Mouse (Mus musculus) large intestine, adult 2 months (tissue): ENCODE data around the gene Cryz. TPM values are rescaled to one million over a fixed set of nuclear protein-coding genes. Genes with fewer than 3 reads are reported as not detected.
A peak's percentile ranks its signal among the peaks of the same experiment; 100 is the strongest.

Experiments used
- DNase-seq: peaks from one replicate; pipeline ENCODE4 v3.0.0-alpha.2; 2012; ENCODE audit warnings: low read depth, low spot score
- WGBS: fragments of 180-500 bp; shearing (Covaris S2); methylation state at CpG from one replicate; pipeline ENCODE4 v1.1.7; 2018; 5-methylcytosine and 5-hydroxymethylcytosine counted together
- polyA plus RNA-seq: library from polyadenylated mRNA; depleted of rRNA; stranded (reverse); fragments of >200 nt; gene quantifications from 2 replicates; pipeline ENCODE4 v1.2.3, GENCODE M21; 2012; rRNA removed

Gene Cryz
- polyA plus RNA-seq = 1.1 and 1.3 TPM in 2 replicates

- WGBS = 1% methylated on average over 25 of the region's 25 CpGs
- DNase-seq = peak; percentile 76
Observed at GRCm38 (mm10) chr3:154596488-154596933, at the start of gene Cryz. Cryz (plus strand) TSS chr3:154596711.

- no peak for DNase-seq
Observed at GRCm38 (mm10) chr3:154547549-154548426, 48.7 kb upstream of the Cryz start.

GRCm38 (mm10) chr3:154548868-154549301, 47.6 kb upstream of the Cryz start:
- 16% methylated on average over 8 of the region's 8 CpGs for whole genome bisulfite sequencing

More at GRCm38 (mm10) chr3:154547549-154548426, 48.7 kb upstream of the Cryz start:
- 21% methylated on average over 20 of the region's 20 CpGs for WGBS

GRCm38 (mm10) chr3:154550326-154551034, 46.0 kb upstream of the Cryz start:
- WGBS = 71% methylated on average over 17 of the region's 17 CpGs
- DNase-seq = no peak

More at GRCm38 (mm10) chr3:154548868-154549301, 47.6 kb upstream of the Cryz start:
- DNase-seq = no peak

- WGBS = 73% methylated on average over 5 of the region's 5 CpGs
- DNase-seq = no peak
Observed at GRCm38 (mm10) chr3:154551035-154551411, 45.5 kb upstream of the Cryz start.

- WGBS = 95% methylated on average over 3 of the region's 3 CpGs
- DNase-seq = no peak
Observed at GRCm38 (mm10) chr3:154562192-154562591, 34.3 kb upstream of the Cryz start.

GRCm38 (mm10) chr3:154565437-154565836, 31.1 kb upstream of the Cryz start:
- DNase-seq = no peak
- 73% methylated on average over 3 of the region's 3 CpGs for WGBS

- no peak for DNase-seq
- WGBS = 54% methylated on average over 14 of the region's 14 CpGs
Observed at GRCm38 (mm10) chr3:154570029-154570575, 26.4 kb upstream of the Cryz start.

GRCm38 (mm10) chr3:154570786-154571185, 25.7 kb upstream of the Cryz start:
- DNase-seq = no peak
- 7% methylated on average over 12 of the region's 12 CpGs for WGBS

- whole genome bisulfite sequencing = 12% methylated on average over 12 of the region's 12 CpGs
- peak; percentile 46 for DNase-seq
Observed at GRCm38 (mm10) chr3:154572341-154572972, 24.1 kb upstream of the Cryz start.

- no peak for DNase-seq
- 27% methylated on average over 6 of the region's 6 CpGs for WGBS
Observed at GRCm38 (mm10) chr3:154573666-154574065, 22.8 kb upstream of the Cryz start.

GRCm38 (mm10) chr3:154577895-154578294, 18.6 kb upstream of the Cryz start:
- 73% methylated on average over 8 of the region's 8 CpGs for WGBS
- DNase-seq = no peak

GRCm38 (mm10) chr3:154584351-154584750, 12.2 kb upstream of the Cryz start:
- WGBS = 84% methylated on average over 8 of the region's 8 CpGs
- no peak for DNase-seq

GRCm38 (mm10) chr3:154590971-154591370, 5.5 kb upstream of the Cryz start:
- WGBS = 92% methylated on average over 5 of the region's 5 CpGs
- DNase-seq = no peak

GRCm38 (mm10) chr3:154591621-154592020, 4.9 kb upstream of the Cryz start:
- 93% methylated on average over 3 of the region's 3 CpGs for WGBS
- DNase-seq = no peak

GRCm38 (mm10) chr3:154593596-154593995, 2.9 kb upstream of the Cryz start:
- DNase-seq = no peak
- 87% methylated on average over 6 of the region's 6 CpGs for WGBS

GRCm38 (mm10) chr3:154594156-154594555, 2.4 kb upstream of the Cryz start:
- no peak for DNase-seq
- 97% methylated on average over 6 of the region's 6 CpGs for WGBS

GRCm38 (mm10) chr3:154596934-154597554, 533 bp downstream of the Cryz start, which contains the start of gene Tyw3:
Tyw3 (minus strand) TSS chr3:154597104.
- DNase-seq = peak; percentile 86
- under 1% methylated on average over 38 of the region's 38 CpGs for WGBS

- 25% methylated on average over 7 of the region's 7 CpGs for WGBS
- peak; percentile 18 for DNase-seq
Observed at GRCm38 (mm10) chr3:154597561-154597960, 1.1 kb downstream of the Cryz start.
